Mouse (Mus musculus): ENCODE measurements around the gene Lsamp.

The Lsamp gene

DNA sequence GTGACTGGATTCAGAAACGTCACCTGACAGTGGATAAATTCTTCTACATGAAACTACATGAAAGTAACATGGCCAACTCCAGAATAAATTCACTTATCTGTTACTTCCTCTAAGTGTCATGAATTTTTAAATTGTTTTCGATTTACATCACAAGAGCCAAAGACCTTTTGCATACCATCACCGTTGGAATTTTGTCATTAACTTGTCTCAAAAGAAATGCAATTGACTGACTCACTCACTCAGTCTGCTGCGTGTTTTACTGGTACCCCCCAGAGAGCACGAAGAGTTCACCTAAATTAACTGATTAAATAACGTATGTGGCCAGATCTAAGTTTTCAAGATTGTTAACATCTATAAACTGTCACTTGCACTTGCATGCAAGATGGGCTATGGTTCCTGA lies 672.7 kb downstream of the Lsamp start:
- DNase-seq (ENCODE audit: low spot score in 2 of 2): no peak

GRCm38 (mm10) chr16:40685531-40685930 lies 701.4 kb downstream of the Lsamp start:
- DNase-seq (ENCODE audit: low spot score in 2 of 2): no peak

GRCm38 (mm10) chr16:40692292-40692691 lies 708.1 kb downstream of the Lsamp start:
- DNase-seq (ENCODE audit: low spot score in 2 of 2): no peak

DNA sequence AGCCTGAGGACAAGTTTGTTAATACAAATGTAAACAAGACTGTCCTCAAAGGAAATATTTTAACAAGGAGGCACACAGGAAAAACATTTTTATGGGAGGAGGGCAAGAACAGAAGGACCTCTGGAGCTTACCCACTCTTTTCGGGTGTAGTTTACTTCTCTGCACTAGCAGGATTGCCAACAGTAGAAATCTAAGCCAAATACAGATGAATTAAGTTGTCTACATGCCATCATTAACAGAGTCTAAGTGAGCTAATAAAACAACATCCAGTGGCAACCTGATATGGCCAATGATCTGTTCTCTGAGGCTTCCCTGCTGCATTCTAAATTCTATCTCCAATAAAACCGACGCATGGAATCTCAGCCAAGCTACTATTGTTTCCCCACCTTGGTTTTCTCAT lies 713.1 kb downstream of the Lsamp start:
- DNase-seq (ENCODE audit: low spot score in 2 of 2): no peak

GRCm38 (mm10) chr16:40708558-40708957 lies 724.4 kb downstream of the Lsamp start:
- DNase-seq (ENCODE audit: low spot score in 2 of 2): no peak

DNA sequence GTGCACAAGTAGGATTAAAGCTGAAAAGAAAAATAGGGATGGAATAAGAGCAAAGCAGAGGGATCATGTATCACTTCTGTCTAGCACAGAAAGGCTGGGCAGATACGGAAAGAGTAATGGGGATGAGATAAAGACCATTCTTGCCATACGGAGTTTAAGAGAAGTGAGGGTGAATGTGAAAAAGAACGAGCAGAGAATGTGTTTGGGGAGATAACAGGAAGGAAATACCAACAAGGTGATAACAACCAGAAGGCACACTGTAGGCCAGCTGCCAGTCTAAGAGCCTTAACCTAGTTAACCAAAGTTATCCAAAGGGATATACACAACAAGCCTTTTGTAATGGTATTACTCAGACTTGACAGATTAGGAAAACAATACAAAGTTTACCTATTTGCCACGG lies 725.4 kb downstream of the Lsamp start:
- DNase-seq (ENCODE audit: low spot score in 2 of 2): no peak

GRCm38 (mm10) chr16:40710068-40710467 lies 725.9 kb downstream of the Lsamp start:
- no peak for DNase-seq (ENCODE audit: low spot score in 2 of 2)

DNA sequence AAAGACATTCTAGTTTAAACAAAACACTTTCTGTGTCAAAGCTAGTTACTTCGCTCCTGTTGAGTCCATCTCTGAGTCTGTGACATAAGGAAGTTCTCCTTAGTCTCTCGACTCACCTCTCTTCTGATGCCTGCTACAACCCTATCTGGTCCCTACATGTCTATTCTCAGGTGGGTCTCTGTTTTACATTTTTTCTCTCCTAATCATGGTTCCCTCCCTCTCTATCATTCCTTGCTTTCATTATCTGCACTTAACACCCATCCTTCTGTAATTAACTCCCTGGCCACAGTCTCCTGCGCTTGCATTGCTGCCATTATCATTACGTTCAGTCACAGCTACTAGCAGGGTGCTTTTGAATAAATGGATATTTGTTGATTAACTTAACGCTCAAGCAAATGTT lies 726.3 kb downstream of the Lsamp start:
- DNase-seq (ENCODE audit: low spot score in 2 of 2): no peak

GRCm38 (mm10) chr16:40713725-40714124 lies 729.6 kb downstream of the Lsamp start:
- DNase-seq (ENCODE audit: low spot score in 2 of 2): no peak

GRCm38 (mm10) chr16:40739015-40739414 lies 754.9 kb downstream of the Lsamp start:
- peak; percentile 47 to 57 for DNase-seq (ENCODE audit: low spot score in 2 of 2)

DNA sequence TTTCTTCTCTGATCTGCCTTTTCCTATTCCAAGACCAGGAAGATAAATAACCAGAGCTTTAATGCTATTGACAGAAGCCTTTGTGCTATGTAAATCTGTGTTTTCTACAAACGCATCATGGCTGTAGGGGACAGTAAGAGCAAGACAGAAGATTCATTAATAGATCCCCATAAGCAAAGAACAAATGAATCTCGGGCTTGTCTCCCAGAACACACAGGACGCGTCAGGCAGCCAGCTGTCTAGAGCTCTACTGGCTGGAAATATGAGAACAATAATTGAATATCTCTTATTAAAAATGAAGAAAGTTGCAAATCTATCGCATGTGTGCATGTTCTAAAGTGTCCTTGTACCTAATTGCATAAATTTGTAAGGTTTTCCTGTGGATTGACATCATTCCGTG lies 755.6 kb downstream of the Lsamp start:
- DNase-seq (ENCODE audit: low spot score in 2 of 2): no peak

DNA sequence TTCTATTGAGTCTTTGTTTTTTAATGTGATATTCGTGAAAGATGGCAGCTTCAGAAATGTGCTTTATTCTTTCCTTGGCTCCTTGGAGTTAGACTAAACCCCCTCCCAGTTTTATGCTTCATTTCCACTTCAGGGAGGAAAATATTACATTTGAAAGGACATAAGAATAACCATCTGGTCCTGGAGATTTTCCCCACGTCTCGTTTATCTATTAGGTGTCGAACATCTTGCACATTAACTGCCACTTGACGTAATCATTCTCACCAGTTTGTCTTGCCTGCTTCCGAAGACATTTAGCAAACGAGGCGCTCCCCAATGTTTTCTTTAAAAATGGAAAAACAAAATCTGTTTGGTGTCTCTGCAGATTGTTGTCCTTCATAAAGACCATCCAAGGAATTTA lies 756.1 kb downstream of the Lsamp start:
- DNase-seq (ENCODE audit: low spot score in 2 of 2): no peak

DNA sequence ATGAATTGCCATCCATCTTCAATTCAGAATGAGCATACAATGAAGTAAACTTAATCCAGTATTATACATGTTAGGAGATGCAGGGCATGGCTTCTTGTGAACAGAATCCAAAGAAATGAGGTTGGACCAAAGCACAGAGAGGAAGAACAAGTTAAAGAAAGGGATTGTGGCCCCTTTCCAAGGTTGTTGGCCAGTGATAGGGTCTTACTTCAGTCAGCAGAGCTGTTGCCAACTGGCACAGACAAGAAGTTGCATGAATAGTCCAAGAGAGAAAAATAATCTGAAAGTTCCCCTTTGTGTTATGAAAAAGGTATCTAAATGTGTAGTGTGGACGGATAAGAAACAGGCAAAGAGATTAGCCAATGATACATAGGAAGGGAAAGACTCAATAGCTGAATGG lies 843.0 kb downstream of the Lsamp start:
- DNase-seq (ENCODE audit: low spot score in 2 of 2): peak in 1 of 2 experiments; percentile 26

DNA sequence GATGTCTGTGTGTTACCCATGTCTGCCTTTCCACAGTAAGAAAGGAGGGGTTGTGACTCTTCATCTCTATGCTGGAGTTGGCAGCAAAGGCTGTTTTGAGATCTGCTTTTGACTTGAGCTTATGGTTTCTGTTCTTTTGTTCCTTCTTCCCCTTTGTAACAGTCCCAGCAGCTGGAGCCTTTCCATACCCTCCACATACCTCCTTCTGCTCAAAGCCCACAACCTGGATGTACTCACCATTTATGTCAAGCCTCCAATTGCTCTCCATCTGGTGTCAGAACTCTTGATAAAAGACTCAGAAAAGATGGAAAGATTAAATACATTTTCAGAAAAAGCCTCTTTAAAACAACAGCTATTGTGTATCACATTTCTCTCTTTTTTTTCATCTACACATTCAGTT lies 847.4 kb downstream of the Lsamp start:
- DNase-seq (ENCODE audit: low spot score in 2 of 2): no peak

DNA sequence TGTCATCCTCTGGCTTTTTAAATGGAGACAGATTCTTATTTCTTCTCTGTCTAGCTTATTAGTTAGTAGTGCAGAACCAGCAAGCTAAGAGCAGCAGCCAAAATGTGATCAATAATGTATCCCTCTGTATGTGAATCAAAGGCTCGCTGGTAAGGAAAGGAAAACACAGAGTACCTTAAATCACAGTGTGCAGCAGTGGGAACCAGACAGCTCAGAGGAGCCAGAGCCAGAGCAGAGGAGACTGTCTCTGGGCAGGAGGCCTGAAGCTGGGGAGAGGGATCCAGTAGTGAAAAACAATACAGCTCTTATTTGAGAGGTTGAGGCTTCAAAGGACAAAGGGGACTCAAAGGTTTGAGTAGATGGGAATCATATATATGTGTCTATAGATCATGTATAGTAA lies 857.6 kb downstream of the Lsamp start:
- DNase-seq (ENCODE audit: low spot score in 2 of 2): no peak

- no peak for DNase-seq (ENCODE audit: low spot score in 2 of 2)
These were observed 882.6 kb downstream of the Lsamp start for GRCm38 (mm10) chr16:40866733-40867132.

- no peak for DNase-seq (ENCODE audit: low spot score in 2 of 2)
These were observed 894.1 kb downstream of the Lsamp start for GRCm38 (mm10) chr16:40878301-40878700.

DNA sequence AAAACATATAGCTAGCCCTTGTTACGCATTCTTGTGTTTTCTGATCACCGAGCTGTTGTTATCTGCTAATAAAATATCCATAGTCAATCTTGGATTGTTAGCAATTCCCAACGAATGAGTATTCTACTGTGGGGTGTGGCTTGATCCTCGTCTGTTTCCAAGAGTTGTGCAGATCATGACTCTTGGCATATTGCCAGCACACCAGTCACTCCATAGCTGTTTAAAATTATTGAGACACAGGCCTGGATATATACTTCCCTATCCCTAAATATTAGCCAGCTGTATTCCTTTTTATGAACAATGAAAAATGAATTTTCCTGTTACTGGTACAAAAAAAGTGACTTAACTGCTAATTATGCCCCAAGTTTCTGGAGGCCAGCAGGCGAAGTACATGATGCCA lies 897.8 kb downstream of the Lsamp start:
- DNase-seq (ENCODE audit: low spot score in 2 of 2): no peak

DNA sequence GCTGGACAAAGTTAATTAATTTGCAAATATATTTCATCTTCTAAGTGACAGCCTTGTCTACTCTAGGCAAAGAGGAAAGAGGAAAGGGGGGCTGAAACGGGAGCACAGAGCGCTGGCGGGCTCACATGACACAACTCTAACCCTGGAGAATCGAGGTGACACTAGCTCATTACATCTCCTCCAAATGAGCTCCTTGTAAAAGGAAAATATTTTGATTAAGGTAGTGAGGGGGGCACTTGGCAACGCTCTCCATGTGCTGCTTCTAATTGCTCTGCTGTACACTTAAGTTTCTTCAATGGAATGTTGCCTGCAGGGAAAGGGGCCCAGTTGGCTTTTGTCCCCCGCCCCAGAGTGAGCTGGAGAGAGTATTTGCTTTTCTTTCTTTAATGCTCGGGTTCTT lies 907.2 kb downstream of the Lsamp start:
- no peak for DNase-seq (ENCODE audit: low spot score in 2 of 2)

DNA sequence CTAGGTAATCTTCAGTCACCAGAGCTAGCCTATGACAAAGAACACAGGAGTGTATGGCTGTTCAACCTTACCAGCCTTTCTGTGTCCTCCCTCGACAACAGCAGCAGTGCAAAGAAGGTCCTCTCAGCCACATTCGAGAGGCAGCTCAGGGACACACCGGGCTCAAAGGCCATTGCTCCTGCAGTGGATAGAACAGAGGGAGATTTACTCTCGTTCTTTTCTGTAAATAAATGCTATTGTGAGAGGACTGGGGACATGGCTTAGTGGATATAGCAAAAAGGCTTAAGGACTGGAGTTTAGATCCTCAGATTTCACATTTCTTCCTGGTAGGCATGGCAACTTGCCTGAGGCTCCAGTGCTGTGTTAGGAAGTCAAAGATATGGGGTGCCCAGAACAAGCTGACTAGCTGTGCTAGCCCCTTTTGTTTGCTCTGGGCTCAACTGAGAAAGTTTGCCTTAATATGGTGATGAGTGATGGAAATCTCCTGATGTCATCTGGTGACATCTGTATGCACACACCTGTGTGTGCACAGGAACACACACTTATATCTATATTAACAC lies 913.7 kb downstream of the Lsamp start:
- no peak for DNase-seq (ENCODE audit: low spot score in 2 of 2)

DNA sequence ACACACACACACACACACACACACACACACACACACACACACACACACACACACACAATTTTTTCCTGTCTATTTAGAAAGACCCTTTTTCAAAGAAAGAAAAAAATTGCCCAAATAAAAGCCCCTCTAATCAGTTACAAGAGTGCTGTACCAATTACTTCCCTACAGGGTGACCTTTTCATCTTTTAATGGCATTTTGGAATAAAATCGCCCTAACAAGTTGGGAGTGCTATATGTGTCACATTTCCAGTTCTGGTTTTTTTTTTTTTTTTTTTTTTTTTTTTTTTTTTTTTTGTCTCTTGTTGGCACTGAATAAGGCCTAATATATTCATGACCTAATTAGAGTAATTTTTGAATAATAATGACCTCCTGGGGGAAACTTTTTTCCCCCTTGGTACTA lies 923.7 kb downstream of the Lsamp start:
- DNase-seq (ENCODE audit: low spot score in 2 of 2): no peak

GRCm38 (mm10) chr16:40914141-40914540 lies 930.0 kb downstream of the Lsamp start:
- no peak for DNase-seq (ENCODE audit: low spot score in 2 of 2)

- no peak for DNase-seq (ENCODE audit: low spot score in 2 of 2)
These were observed 946.4 kb downstream of the Lsamp start for GRCm38 (mm10) chr16:40930596-40930995.

- DNase-seq (ENCODE audit: low spot score in 2 of 2): no peak
These were observed 958.1 kb downstream of the Lsamp start for GRCm38 (mm10) chr16:40942266-40942665.

DNA sequence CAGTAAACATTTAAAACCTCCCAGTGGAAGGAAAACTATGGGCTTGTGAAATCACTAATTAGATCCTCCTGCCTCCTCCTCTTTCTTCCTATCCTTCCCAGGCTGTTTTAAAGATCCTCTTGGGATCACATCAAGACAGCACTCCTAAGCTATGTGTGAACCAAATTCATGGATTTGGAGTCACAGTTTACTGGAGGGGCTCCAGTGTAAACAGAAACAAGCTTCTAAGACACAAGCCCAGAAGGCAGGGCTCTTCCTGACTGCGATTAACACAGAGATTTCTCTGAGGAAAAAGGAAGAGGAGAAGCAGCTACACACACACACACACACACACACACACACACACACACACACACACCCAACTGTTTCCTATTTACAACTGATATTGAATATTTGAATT lies 961.7 kb downstream of the Lsamp start:
- no peak for DNase-seq (ENCODE audit: low spot score in 2 of 2)

All from urinary bladder, postnatal 36 days (tissue).